Mouse (Mus musculus) adrenal gland, postnatal 4 days (tissue): Measurements from ENCODE around the gene Gm20388. TPM values are rescaled to one million over a fixed set of nuclear protein-coding genes. Genes with fewer than 3 reads are reported as not detected.
"Not testable (repeated sequence)": the region's sequence is repeated elsewhere in the genome, so short reads cannot be mapped to it uniquely, and the experiment has no call there.

ENCODE experiments used
- DNase-seq, 2 experiments: peaks; one replicate each; pipeline ENCODE4 v3.0.0; 2021 to 2022; ENCODE audit warnings: low spot score in 2 of 2, mixed read lengths in 2 of 2
- total RNA-seq, 2 experiments: library from RNA; stranded (reverse); gene quantifications; 2 replicates each; pipeline ENCODE4 v1.2.3; 2021

The Gm20388 gene
- total RNA-seq, 2 experiments from 2014 or later: 8.8 TPM; not detected in 1

DNA sequence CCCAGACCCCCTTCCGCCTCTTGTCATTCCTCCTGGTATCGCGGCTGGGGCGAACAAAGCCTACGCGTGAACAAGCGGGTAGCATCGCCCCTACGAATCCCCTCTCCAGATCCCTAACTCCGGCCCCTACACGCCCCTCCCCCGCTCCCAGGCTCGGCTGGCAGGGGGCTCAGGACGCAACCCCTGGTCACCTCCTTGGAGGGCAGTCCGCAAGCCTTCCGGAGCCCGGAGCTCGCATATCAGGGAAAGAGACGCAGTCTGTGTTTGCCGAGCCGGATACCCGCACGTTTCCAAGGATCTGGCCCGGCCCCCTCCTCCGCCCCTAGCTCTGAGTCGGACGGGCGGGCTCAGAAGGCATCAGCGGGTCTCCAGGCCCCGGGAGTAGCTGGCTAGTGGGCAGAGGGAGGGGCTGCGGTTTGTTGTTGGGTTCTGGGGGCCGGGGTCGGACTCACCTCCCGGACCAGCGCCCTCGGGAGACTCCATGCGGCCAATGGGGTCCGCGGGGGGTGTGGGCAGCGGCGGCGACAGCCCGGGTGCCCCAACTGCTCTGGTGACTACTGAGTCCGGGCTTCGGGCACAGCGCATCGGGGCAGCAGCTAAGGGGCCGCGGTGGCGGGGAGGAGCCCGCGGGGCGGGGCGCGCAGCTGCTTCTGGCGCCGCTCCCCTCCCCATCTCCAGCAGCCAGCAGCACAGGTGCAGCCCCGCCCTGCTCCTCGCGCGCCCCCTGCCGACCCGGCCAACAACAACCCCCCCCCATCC lies 3604.3 kb downstream of the Gm20388 start, which contains the start of gene Dbndd1:
Gene Dbndd1, minus strand, starts transcription at position 683 of the 759 bp plus-strand sequence.
- peak in 1 of 2 experiments; percentile 16 for DNase-seq

GRCm38 (mm10) chr8:123515540-123515897 lies 3604.9 kb downstream of the Gm20388 start:
- DNase-seq: no peak

- peak in 1 of 2 experiments; percentile 38 for DNase-seq
Observed at GRCm38 (mm10) chr8:123516596-123516995, 3606.0 kb downstream of the Gm20388 start.

DNA sequence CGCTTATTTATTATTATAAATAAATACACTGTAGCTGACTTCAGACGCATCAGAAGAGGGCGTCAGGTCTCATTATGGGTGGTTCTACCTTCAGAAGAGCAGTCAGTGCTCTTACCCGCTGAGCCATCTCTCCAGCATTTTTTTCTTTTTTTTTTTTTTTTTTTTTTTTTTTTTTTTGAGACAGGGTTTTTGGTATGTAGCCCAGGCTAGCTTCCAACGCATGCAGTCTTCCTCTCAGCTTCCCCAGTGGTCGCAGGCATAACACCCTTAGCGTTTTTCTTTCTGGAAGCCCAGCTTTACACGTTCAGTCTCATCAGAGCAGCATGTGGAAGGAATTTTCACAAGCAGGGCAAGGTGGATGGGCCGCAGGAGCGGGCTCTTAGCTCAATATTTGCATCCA lies 3607.5 kb downstream of the Gm20388 start:
- DNase-seq: no peak

GRCm38 (mm10) chr8:123518667-123519066 lies 3608.0 kb downstream of the Gm20388 start, which contains the start of gene Gas8:
Gene Gas8, plus strand, starts transcription at chr8:123518834.
- DNase-seq: peak; percentile 49 to 63

DNA sequence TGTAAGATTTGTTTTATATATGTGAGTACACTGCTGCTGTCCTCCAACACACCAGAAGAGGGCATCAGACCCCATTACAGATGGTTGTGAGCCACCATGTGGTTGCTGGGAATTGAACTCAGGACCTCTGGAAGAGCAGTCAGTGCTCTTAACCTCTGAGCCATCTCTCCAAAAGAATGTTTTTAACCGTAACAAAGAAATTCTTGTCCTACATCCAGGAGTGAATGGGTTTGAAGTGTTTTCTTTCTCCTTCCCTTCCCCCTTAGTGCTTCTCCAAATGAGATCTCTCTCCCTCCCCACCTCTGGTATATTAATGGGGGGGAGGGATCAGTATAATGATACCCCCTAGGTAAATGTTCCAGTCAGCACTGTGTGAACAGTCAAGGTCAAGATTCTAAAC lies 3609.4 kb downstream of the Gm20388 start:
- not testable (repeated sequence) for DNase-seq

GRCm38 (mm10) chr8:123527720-123528489 lies 3617.3 kb downstream of the Gm20388 start:
- DNase-seq: no peak

DNA sequence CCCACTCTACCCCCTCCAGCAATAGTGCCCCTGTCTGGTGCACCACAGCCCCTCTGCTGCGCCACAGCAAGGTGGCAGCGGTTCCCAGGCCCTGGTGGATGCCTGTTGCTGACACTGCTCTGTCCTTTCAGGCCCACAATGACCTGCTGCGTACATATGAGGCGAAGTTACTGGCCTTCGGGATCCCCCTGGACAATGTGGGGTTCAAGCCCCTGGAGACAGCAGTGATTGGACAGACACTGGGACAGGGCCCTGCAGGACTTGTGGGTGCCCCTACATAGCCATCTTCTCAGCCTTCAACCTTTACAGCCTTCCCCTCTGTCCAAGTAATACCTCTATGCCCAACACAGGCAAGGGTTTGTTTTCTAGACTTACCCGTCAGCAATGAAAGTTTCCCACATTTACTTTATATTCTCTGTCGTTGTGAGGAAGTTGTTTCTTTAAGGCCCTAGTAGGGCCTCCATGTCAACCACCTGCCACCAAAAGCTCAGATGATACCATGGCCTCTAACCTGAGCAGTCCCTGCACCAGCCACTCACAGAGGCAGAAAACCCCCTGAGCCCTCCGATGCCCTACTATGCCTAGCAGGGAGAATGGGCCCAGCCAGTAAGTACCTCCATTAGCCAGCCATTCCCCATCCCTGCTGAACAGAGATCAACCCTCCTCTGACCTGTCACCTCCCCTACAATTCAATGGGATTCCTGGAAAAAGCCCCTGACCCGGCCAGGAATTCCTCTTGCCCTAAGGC lies 3625.8 kb downstream of the Gm20388 start:
- no peak for DNase-seq

DNA sequence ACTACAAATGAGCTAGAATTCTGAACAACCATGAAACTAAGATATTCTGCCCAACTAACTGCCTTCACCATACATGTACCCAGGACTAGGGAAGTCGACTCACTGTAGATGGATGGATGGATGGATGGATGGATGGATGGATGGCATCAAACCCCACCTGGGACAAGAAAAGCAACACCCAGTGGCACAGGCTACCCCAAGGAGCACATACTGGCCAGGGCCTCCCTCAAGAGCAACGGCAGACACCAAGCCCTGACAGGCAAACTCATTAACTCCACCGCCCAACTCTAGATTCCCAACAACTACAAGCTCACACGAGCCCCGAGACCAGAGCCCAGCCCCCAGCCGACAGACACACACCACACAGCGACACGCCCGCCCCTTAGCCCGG lies 3626.3 kb downstream of the Gm20388 start:
- no peak for DNase-seq

- DNase-seq: peak; percentile 27 to 44
Observed at GRCm38 (mm10) chr8:123537641-123538040, 3627.0 kb downstream of the Gm20388 start.

- not testable (repeated sequence) for DNase-seq
Observed at GRCm38 (mm10) chr8:123564221-123564620, 3653.6 kb downstream of the Gm20388 start.

DNA sequence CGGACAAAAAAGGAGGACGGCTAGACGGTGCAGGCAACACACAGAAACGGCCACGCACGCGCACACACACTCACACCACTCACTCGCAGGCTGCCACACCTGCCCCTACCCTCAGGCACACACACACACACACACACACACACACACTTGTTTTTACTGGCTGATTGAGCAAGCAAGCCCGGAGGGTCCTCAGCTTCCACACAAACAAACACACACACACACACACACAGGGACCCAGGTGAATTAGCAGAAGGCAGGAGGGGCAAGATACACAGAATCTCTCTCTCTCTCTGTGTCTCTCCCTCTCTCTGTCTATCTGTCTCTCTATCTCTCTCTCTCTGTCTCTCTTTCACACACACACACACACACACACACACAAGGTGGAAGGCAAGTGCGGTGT lies 3664.7 kb downstream of the Gm20388 start:
- DNase-seq: peak; percentile 5

- DNase-seq: not testable (repeated sequence)
Observed at GRCm38 (mm10) chr8:123600666-123601172, 3690.1 kb downstream of the Gm20388 start.

GRCm38 (mm10) chr8:123601457-123601856 lies 3690.8 kb downstream of the Gm20388 start:
- DNase-seq: not testable (repeated sequence)

- not testable (repeated sequence) for DNase-seq
Observed at GRCm38 (mm10) chr8:123612652-123613051, 3702.0 kb downstream of the Gm20388 start.

DNA sequence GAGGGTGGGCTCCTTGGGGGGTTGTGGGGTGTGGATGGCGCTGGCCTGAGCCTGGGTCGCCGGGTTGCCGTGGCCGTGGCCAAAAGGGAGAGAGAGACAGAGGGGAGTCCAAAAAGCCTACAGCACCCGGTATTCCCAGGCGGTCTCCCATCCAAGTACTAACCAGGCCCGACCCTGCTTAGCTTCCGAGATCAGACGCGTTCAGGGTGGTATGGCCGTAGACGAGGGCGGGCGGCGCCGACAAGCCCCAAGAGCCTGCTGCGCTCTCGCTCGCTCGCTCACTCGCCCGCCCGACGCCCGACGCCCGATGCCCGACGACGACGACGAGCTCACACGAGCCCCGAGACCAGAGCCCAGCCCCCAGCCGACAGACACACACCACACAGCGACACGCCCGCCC lies 3712.9 kb downstream of the Gm20388 start:
- DNase-seq: not testable (repeated sequence)

GRCm38 (mm10) chr8:123624274-123624673 lies 3713.6 kb downstream of the Gm20388 start:
- no peak for DNase-seq

GRCm38 (mm10) chr8:123624702-123625101 lies 3714.1 kb downstream of the Gm20388 start:
- DNase-seq: no peak

DNA sequence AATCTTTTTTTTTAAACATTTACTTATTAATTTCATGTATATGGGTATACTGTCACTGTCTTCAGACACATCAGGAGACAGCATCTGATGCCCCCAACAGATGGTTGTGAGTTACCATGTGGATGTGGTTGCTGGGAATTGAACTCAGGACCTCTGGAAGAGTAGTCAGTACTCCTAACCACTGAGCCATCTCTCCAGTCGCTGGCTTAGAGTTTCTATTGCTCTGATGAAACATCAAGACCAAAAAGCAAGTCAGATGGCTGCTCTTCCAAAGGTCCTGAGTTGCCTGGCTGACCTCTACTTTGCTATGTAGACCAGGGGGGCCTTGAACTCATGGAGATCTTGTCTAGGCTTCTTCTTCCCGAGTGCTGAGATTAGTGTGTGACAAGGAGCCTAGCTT lies 3715.1 kb downstream of the Gm20388 start:
- no peak for DNase-seq

- no peak for DNase-seq
Observed at GRCm38 (mm10) chr8:123627410-123628147, 3716.9 kb downstream of the Gm20388 start.
